Mouse (Mus musculus): ENCODE data around the gene Pde1b. TPM values are rescaled to one million over a fixed set of nuclear protein-coding genes. Genes with fewer than 3 reads are reported as not detected.

Pde1b gene
- polyA plus RNA-seq, 1 experiment: 3.3 TPM

GRCm38 (mm10) chr15:103522458-103523099 is 19.7 kb downstream of the Pde1b start:
- H3K4me3 ChIP-seq (ENCODE audit: insufficient read depth, low read depth, low read length): no peak overlapping the region
- no peak overlapping the region for H3K27ac ChIP-seq (replicated peaks; ENCODE audit: low read depth, low read length)
- no peaks in the 10 kb centered on the region for H3K4me1 ChIP-seq (ENCODE audit: control insufficient read depth, insufficient read depth, insufficient read length, low read length)

- H3K27ac ChIP-seq (replicated peaks; ENCODE audit: low read depth, low read length): no peak overlapping the region
- H3K4me3 ChIP-seq (ENCODE audit: insufficient read depth, low read depth, low read length): no peak overlapping the region
- H3K4me1 ChIP-seq (ENCODE audit: control insufficient read depth, insufficient read depth, insufficient read length, low read length): no peaks in the 10 kb centered on the region
Measured at GRCm38 (mm10) chr15:103523156-103523555, 20.3 kb downstream of the Pde1b start.

GRCm38 (mm10) chr15:103530372-103530771 is 27.5 kb downstream of the Pde1b start:
- no peak overlapping the region for H3K27ac ChIP-seq (replicated peaks; ENCODE audit: low read depth, low read length)
- no peaks in the 10 kb centered on the region for H3K4me1 ChIP-seq (ENCODE audit: control insufficient read depth, insufficient read depth, insufficient read length, low read length)
- H3K4me3 ChIP-seq (ENCODE audit: insufficient read depth, low read depth, low read length): no peak overlapping the region

GRCm38 (mm10) chr15:103534054-103534620 is 31.3 kb downstream of the Pde1b start:
- no peak overlapping the region for H3K27ac ChIP-seq (replicated peaks; ENCODE audit: low read depth, low read length)
- H3K4me1 ChIP-seq (ENCODE audit: control insufficient read depth, insufficient read depth, insufficient read length, low read length): no peaks in the 10 kb centered on the region
- H3K4me3 ChIP-seq (ENCODE audit: insufficient read depth, low read depth, low read length): no peak overlapping the region

GRCm38 (mm10) chr15:103535030-103535429 is 32.2 kb downstream of the Pde1b start:
- Histone ChIP-seq H3K27ac (replicated peaks; ENCODE audit: low read depth, low read length) (no peak overlapping the region), H3K4me1 (ENCODE audit: control insufficient read depth, insufficient read depth, insufficient read length, low read length) (no peaks in the 10 kb centered on the region), H3K4me3 (ENCODE audit: insufficient read depth, low read depth, low read length) (no peak overlapping the region)

GRCm38 (mm10) chr15:103535786-103536185 is 33.0 kb downstream of the Pde1b start:
- no peak overlapping the region for H3K27ac ChIP-seq (replicated peaks; ENCODE audit: low read depth, low read length)
- no peaks in the 10 kb centered on the region; the same call in 1 of the 2 replicates for H3K4me1 ChIP-seq (ENCODE audit: control insufficient read depth, insufficient read depth, insufficient read length, low read length)
- no peak overlapping the region for H3K4me3 ChIP-seq (ENCODE audit: insufficient read depth, low read depth, low read length)

GRCm38 (mm10) chr15:103536456-103536855 is 33.6 kb downstream of the Pde1b start:
- peak overlapping the region; percentile 78 for H3K4me3 ChIP-seq (ENCODE audit: insufficient read depth, low read depth, low read length)
- no peak overlapping the region for H3K27ac ChIP-seq (replicated peaks; ENCODE audit: low read depth, low read length)
- H3K4me1 ChIP-seq (ENCODE audit: control insufficient read depth, insufficient read depth, insufficient read length, low read length): no peaks in the 10 kb centered on the region; the same call in 1 of the 2 replicates

GRCm38 (mm10) chr15:103537011-103537821 is 34.4 kb downstream of the Pde1b start:
- H3K4me3 ChIP-seq (ENCODE audit: insufficient read depth, low read depth, low read length): peak overlapping the region; percentile 78
- peak overlapping the region; percentile 58 for H3K27ac ChIP-seq (replicated peaks; ENCODE audit: low read depth, low read length)

GRCm38 (mm10) chr15:103537822-103538213 is 35.0 kb downstream of the Pde1b start, which contains the start of gene Ppp1r1a:
TSS of gene Ppp1r1a (minus strand) at chr15:103538003.
- Histone ChIP-seq H3K4me1 (ENCODE audit: control insufficient read depth, insufficient read depth, insufficient read length, low read length) (no peaks in the 10 kb centered on the region; the same call in 1 of the 2 replicates), H3K4me3 (ENCODE audit: insufficient read depth, low read depth, low read length) (peak within 1 kb of the TSS; percentile 78), H3K27ac (replicated peaks; ENCODE audit: low read depth, low read length) (peak within 1 kb of the TSS; percentile 86)

More at GRCm38 (mm10) chr15:103537011-103537821, 34.4 kb downstream of the Pde1b start:
- H3K4me1 ChIP-seq (ENCODE audit: control insufficient read depth, insufficient read depth, insufficient read length, low read length): no peaks in the 10 kb centered on the region; the same call in 1 of the 2 replicates

GRCm38 (mm10) chr15:103539259-103539658 is 36.4 kb downstream of the Pde1b start:
- Histone ChIP-seq H3K27ac (replicated peaks; ENCODE audit: low read depth, low read length) (0 out of 2 replicates have a peak overlapping the region, but pooled peaks have one; percentile 5), H3K4me3 (ENCODE audit: insufficient read depth, low read depth, low read length) (no peak overlapping the region)

GRCm38 (mm10) chr15:103540646-103541045 is 37.8 kb downstream of the Pde1b start:
- no peak overlapping the region for H3K27ac ChIP-seq (replicated peaks; ENCODE audit: low read depth, low read length)
- no peak overlapping the region for H3K4me3 ChIP-seq (ENCODE audit: insufficient read depth, low read depth, low read length)
- no peaks in the 10 kb centered on the region; the same call in 1 of the 2 replicates for H3K4me1 ChIP-seq (ENCODE audit: control insufficient read depth, insufficient read depth, insufficient read length, low read length)

More at GRCm38 (mm10) chr15:103539259-103539658, 36.4 kb downstream of the Pde1b start:
- H3K4me1 ChIP-seq (ENCODE audit: control insufficient read depth, insufficient read depth, insufficient read length, low read length): no peaks in the 10 kb centered on the region; the same call in 1 of the 2 replicates

- Histone ChIP-seq H3K27ac (replicated peaks; ENCODE audit: low read depth, low read length) (no peak overlapping the region), H3K4me3 (ENCODE audit: insufficient read depth, low read depth, low read length) (no peak overlapping the region), H3K4me1 (ENCODE audit: control insufficient read depth, insufficient read depth, insufficient read length, low read length) (no peaks in the 10 kb centered on the region; the same call in 1 of the 2 replicates)
Measured at GRCm38 (mm10) chr15:103542526-103542925, 39.7 kb downstream of the Pde1b start.

GRCm38 (mm10) chr15:103547983-103548382 is 45.1 kb downstream of the Pde1b start:
- Histone ChIP-seq H3K4me3 (ENCODE audit: insufficient read depth, low read depth, low read length) (no peak overlapping the region), H3K27ac (replicated peaks; ENCODE audit: low read depth, low read length) (no peak overlapping the region)

GRCm38 (mm10) chr15:103549475-103549874 is 46.6 kb downstream of the Pde1b start:
- no peaks in the 10 kb centered on the region for H3K4me1 ChIP-seq (ENCODE audit: control insufficient read depth, insufficient read depth, insufficient read length, low read length)
- H3K4me3 ChIP-seq (ENCODE audit: insufficient read depth, low read depth, low read length): no peak overlapping the region
- no peak overlapping the region for H3K27ac ChIP-seq (replicated peaks; ENCODE audit: low read depth, low read length)

More at GRCm38 (mm10) chr15:103547983-103548382, 45.1 kb downstream of the Pde1b start:
- H3K4me1 ChIP-seq (ENCODE audit: control insufficient read depth, insufficient read depth, insufficient read length, low read length): no peaks in the 10 kb centered on the region

GRCm38 (mm10) chr15:103551053-103551452 is 48.2 kb downstream of the Pde1b start:
- H3K4me1 ChIP-seq (ENCODE audit: control insufficient read depth, insufficient read depth, insufficient read length, low read length): no peaks in the 10 kb centered on the region
- H3K4me3 ChIP-seq (ENCODE audit: insufficient read depth, low read depth, low read length): no peak overlapping the region
- H3K27ac ChIP-seq (replicated peaks; ENCODE audit: low read depth, low read length): no peak overlapping the region

Measured in brown adipose tissue, adult 24 weeks (tissue).